Mouse (Mus musculus) gastrocnemius, postnatal 14 days (tissue): Measurements from ENCODE around the gene Klc2. TPM values are rescaled to one million over a fixed set of nuclear protein-coding genes. Genes with fewer than 3 reads are reported as not detected.
A peak's percentile ranks its signal among the peaks of the same experiment; 100 is the strongest.
"Not testable (repeated sequence)": the region's sequence is repeated elsewhere in the genome, so short reads cannot be mapped to it uniquely, and the experiment has no call there.

Source experiments
- DNase-seq: peaks from one replicate; pipeline ENCODE4 v3.0.0; 2021; ENCODE audit warnings: mixed read lengths
- intact Hi-C: fragments of 180-260 bp; cut with DNase I; formaldehyde crosslinking; loops from one replicate; pipeline ENCODE4 v1.15.1; 2025; ENCODE audit warnings: low total_unique reads
- total RNA-seq, 2 experiments: library from RNA; stranded (reverse); gene quantifications; 2 replicates each; pipeline ENCODE4 v1.2.3; 2021

Klc2 gene
- total RNA-seq, 2 experiments from 2014 or later = 32.1 to 34.3 TPM

GRCm38 (mm10) chr19:5107556-5108270 lies 10.6 kb downstream of the Klc2 start:
- DNase-seq = no peak
- intact Hi-C loops = no loop called here

GRCm38 (mm10) chr19:5106731-5107191 lies 11.6 kb downstream of the Klc2 start, which contains the start of gene Rab1b:
Rab1b (minus strand) TSS chr19:5107072.
- peak; percentile 99 for DNase-seq
- intact Hi-C loops = no loop called here

- intact Hi-C loops = no loop called here
- no peak for DNase-seq
Observed at GRCm38 (mm10) chr19:5106074-5106473, 12.3 kb downstream of the Klc2 start.

GRCm38 (mm10) chr19:5098363-5099143 lies 19.8 kb downstream of the Klc2 start, which contains the start of gene Cnih2:
Cnih2 (minus strand) TSS chr19:5098521.
- peak; percentile 63 for DNase-seq
- intact Hi-C loops = no loop called here

- DNase-seq = no peak
- intact Hi-C loops = no loop called here
Observed at GRCm38 (mm10) chr19:5097521-5098362, 20.6 kb downstream of the Klc2 start.

GRCm38 (mm10) chr19:5095887-5096474 lies 22.4 kb downstream of the Klc2 start:
- intact Hi-C loops = no loop called here
- DNase-seq = no peak

GRCm38 (mm10) chr19:5094746-5095417 lies 23.5 kb downstream of the Klc2 start:
- intact Hi-C loops = loop anchor here (5.0 kb wide), 1 partner anchor 42 kb away; no protein-coding TSS in a partner anchor
- DNase-seq = no peak

- peak; percentile 89 for DNase-seq
- intact Hi-C loops = loop anchor here (5.0 kb wide), 1 partner anchor 43 kb away; no protein-coding TSS in a partner anchor
Observed at GRCm38 (mm10) chr19:5094243-5094632, 24.1 kb downstream of the Klc2 start.

GRCm38 (mm10) chr19:5093481-5094242 lies 24.7 kb downstream of the Klc2 start:
- no peak for DNase-seq
- intact Hi-C loops = loop anchor here (5.0 kb wide), 1 partner anchor 44 kb away; no protein-coding TSS in a partner anchor

- intact Hi-C loops = loop anchor here (5.0 kb wide), 1 partner anchor 45 kb away; no protein-coding TSS in a partner anchor
- no peak for DNase-seq
Observed at GRCm38 (mm10) chr19:5092083-5092482, 26.3 kb downstream of the Klc2 start.

- intact Hi-C loops = no loop called here
- no peak for DNase-seq
Observed at GRCm38 (mm10) chr19:5089324-5089723, 29.0 kb downstream of the Klc2 start.

GRCm38 (mm10) chr19:5087884-5088728 lies 30.3 kb downstream of the Klc2 start, which contains the start of gene Yif1a:
Yif1a (plus strand) TSS chr19:5088538.
- intact Hi-C loops = no loop called here
- peak; percentile 93 for DNase-seq

GRCm38 (mm10) chr19:5086533-5086932 lies 31.8 kb downstream of the Klc2 start:
- DNase-seq, intact Hi-C loops: not testable (repeated sequence)

- intact Hi-C loops = no loop called here
- DNase-seq = no peak
Observed at GRCm38 (mm10) chr19:5085145-5085863, 33.1 kb downstream of the Klc2 start, which contains the start of gene Tmem151a. Tmem151a (minus strand) TSS chr19:5085531.

GRCm38 (mm10) chr19:5084834-5085144 lies 33.6 kb downstream of the Klc2 start:
- intact Hi-C loops = no loop called here
- no peak for DNase-seq
